Mouse (Mus musculus) stomach, postnatal 0 days (tissue): Measurements from ENCODE around the gene Unc93b1.

ENCODE experiments used
- CTCF ChIP-seq: IDR thresholded peaks from 2 replicates; pipeline ENCODE4 v1.5.1; 2016; ENCODE audit warnings: antibody characterized with exemption, low read depth, mild to moderate bottlenecking, moderate library complexity
- EP300 ChIP-seq: optimal IDR thresholded peaks from 2 replicates; pipeline ENCODE3; 2016; ENCODE audit warnings: antibody characterized with exemption

DNA sequence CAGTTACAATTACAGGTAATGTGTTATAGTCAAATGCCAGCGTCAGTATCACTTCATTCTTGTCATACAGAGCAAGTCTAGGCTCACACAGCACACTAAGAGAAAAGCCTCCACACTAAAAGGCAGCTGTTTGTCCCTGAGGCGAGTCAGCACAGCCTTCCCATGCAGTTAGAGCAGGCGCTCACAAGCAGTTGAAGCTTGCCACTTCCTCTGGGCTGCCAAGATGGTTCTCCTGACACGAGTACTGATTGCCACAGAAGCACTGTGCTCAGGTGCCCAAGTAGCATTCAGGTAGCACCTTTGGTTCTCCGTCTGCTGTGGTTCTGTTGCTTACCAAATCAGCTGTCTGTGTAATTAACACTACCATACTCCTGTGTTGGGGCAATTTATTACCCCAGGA lies 45.9 kb upstream of the Unc93b1 start:
- TF ChIP-seq CTCF (no peak), EP300 (no peak)
